Mouse (Mus musculus): ENCODE measurements around the gene Gjd3.

Gjd3 gene

DNA sequence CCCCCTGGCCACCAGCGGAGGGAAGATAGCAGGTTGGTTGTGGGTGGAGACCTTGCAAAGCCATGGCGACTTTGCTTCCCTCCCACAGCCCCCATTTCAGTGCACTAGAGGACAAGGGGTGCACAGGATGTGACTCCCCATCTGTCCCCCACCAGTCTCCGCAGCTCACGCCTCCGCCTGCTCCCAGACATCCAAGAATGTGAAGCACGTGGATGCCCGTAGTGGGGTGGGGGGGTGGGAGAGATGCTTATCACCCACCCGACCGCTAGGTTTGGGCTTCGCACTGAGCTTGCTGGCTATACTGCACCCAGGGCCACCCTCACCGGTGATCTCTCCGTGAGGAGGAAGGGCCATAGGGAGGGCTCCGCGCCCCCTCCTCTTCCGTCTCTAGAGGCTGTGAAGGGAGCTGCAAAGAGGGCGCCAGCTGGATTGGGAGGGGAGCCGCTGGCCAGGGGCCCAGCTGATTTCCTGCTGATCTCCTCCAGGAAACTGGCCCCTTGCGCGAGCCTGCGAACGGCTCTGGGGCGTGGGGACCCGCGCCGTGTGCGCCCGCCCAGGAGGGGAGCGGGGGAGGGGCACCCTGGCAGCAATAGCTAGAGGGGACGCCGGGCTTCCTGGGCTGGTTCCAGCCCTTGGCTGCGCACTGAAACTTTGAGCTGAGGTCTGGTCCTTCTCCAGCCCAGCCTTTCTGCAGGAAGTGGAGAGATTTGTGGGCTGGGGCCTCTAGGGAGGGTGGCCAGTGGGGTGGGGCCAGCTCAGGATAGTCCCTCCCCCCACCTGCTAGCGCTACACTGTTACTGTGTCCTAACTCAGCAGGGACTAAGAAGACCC, 19.4 kb downstream of the Gjd3 start:
- in situ Hi-C loops (cut with MseI, MboI), result no loop called here

DNA sequence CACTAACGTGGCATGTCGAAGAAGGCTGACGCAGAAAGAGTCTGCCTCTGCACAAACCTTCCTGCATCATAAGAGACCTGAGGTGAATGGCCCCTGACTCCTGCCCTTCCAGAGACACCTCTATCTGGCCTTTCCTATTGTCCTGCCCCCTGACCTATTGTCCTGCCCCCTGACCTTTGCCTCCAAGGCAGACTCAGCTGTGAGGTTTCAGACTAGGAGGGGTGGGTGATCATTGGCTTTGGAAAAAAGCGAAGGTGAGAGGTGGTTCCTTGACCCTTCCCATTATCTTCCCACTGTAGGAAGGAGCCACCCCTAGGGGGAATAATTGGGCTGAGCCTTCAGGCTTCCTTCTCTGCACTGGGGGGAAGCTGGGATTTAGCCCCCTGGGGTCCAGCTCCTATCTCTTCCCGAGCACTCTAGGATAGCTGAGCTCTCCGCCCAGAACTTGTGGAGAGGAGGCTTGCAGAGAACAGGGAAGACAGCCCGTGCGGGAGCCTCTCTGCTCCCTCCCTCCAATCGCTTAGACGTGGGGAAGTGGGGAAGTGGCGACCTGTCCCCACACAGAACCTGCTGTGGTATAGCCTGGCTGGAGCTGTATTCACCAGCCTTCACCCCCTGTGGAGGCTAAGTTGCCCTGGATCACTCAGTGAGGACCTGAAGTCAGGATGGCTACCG, 20.3 kb downstream of the Gjd3 start:
- in situ Hi-C loops (cut with MseI, MboI), result no loop called here

DNA sequence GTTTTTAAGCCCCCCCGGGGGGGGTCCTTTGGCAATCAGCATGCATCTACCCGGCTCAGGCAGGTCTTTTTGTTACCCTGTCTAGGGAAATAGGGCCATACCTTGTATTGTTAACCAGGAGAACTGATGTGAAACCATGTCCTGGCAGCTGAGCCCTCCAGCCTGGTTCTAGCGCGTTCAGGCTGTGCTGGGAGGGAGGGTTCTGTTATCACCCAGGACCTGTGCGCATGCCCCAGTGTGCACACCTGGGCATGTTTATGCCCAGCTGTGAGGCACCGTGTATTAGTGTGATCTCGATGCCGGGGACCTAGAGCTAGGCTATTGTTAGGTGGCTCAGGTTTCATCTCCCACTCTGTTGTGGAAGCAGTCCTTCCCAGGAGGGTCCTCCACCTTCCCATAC, 21.1 kb downstream of the Gjd3 start:
- in situ Hi-C loops (cut with MseI, MboI), result no loop called here

DNA sequence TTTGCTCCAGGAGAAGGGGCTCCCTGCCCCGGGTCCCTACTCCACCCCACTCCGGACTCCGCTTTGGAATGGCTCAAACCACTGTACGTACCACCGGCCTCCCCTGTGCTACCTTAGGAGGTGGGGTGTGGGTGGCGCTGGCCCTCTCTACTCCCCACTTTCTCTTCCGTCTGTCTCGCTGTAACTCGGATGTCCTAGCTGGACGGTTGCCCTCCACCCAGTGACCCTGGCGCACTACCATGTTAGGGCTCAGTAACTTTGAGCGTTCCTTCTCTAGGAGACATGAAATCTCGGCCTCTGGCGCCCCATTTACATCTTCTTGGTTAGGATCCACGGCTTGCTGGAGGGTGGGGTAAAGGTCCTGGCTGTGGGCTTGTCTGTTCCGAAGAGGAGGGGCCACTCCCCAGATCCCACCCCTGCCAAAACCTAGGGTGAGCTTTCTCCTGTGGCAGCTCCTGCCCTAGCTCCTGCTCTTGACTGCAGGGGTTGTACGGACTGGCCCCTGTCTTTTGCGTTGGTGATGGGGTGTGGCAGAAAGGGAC, 21.7 kb downstream of the Gjd3 start:
- in situ Hi-C loops (cut with MseI, MboI), result no loop called here

DNA sequence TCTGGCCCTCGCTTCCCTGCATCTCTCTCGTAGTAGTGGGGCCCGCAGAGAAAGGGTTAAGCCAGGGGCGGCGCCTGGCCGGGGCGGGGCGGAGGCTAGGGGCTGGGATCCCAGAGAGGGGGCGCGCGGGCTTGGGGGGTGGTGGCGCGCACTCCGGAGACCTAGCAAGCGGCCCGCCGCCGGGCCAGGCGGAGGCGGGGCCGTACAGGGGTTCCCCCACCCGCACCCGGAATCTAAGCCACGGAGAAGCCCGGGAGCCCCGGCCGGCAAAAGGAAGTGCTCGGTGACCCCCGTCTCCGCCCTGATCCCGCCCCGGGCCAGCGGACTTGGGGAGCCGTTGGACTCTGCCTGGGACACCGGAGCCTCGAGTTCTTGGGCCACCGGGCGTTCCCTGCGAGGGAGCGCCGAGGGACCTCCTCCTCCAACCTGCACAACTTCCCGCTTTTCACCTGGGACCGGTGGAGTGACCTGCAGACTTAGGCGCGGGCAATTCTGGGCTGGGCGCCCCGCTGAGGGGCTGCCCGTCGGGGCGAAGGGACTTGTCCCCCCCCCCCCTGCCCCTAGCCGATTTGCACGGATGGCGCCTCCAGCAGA, 22.4 kb downstream of the Gjd3 start:
- in situ Hi-C loops (cut with MseI, MboI), result no loop called here

DNA sequence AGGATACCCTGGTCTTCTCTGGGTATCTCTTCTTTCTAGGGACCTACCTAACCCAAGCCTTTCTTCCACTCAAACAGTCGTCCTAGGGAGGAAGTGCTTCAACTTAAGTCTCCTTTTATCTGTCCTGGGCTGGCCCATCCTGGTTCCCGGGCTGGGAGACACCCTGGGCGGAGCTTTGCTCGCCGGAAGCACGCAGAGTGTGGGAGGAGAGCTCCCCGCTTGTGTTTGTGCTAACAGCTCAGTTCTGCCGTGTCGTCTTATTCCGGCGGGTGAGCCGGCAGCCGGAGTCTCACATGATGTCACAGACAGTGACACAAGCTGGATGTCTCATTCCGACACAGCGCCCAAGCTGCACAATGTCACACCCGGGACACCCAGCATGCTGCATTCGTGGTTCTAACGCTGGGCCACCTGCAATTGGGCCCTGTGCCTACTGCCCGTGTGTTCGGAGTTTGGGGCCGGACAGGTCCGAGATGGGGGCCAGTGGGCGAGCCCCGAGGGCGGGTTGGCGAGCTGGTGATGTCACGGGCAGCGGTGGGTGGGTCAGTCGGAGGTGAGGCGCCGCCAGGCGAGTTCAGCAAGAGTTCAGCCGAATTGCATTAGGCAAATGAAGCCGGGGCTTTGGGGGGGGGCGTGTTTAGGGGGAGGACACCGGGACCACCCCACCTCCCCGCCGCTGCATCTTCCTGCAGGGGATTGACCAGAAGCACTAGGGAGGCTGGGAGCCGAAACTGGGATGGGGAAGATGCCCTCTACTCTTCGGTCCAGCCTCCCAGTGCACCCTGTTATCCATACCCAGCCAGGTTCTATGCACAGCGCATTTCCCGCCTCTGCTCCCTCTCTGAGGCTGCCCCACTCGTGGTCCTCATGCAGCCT, 23.1 kb downstream of the Gjd3 start:
- in situ Hi-C loops (cut with MseI, MboI), result no loop called here

DNA sequence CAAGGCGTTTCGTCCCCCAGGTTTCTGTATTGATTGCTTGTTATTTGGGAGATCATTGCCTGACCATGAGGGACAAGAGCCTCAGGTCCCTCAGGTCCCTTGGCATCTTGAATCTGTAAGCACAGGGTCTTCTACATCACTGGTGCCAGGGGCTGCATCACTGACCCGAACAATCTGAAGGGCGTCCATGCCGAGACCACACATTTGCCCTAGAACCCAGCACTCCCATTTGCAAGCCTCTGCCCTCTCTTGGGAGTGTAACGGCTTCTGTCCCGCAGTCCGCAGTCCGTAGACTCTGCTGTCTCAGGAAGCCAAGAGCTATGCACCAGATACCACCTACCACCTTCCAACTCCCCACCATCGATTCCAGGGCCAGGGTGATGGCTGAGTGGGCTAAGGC, 26.5 kb downstream of the Gjd3 start:
- in situ Hi-C loops (cut with MseI, MboI), result no loop called here

DNA sequence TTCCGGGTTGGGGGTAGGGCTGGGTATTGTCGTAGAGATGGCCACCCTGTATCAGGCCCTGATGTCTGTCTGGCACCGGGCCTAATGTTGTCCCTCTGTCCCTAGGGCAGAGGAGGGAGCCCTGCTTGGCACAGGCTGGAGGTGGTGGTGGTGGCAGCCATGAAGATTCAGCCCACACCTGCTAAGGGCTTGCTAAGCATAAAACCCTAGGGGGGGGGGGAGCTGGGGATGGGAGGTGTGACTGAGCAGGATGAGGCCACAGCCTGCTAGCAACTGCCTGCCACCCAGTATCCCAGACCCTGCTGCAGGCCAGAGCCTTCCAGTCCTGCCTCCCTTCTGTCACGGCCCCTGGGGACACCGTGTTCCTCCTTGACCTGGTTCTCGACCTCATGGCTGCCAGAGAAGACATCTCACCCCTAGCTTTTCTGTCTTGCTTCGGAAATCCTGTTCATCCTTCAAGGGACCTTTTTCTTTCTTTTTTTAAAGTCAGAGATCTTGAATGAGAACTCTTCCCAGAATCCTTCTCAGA, 27.0 kb downstream of the Gjd3 start:
- in situ Hi-C loops (cut with MseI, MboI), result no loop called here

DNA sequence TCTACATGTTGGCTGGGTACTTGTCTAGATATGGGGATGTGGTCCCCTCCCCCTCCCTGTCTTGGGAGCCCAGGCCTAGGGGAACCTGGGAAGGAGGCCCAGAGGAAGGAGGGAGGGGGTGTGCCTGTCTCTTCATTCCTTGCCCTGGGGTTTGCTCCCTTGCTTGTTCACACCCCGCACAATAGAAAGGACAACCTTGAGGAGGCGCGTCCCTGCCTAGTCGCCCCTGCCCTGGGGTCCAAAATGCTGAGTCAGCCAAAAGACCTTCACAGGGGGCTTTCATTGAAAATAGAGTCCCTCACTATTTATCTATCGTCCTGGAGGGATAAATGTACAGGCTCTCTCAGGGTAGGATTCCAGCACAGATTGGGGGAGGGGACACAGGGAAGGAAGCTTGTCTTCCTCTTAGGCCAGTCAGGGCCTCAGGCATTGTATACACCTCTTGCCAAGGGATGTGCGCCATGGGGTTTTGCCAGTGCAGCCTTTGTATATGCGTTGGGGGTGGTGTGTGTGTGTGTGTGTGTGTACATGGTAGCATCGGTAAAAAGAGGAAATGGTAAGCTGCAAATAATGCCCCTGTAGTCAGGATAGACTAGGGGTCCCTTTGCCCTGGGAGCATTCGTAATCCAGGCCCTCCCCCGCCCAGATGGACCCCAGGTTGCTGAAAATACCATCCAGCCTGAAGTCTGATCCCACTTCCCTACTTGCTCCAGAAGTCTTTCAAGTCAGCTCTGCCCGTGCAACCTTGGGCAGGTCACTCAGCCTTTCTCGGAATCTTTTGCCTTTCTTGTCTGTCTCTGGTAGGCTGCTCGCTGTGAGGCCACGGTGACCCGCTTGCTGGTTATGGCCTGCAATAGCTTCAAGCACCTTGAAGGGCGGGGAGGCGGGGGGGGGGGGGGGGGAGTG, 27.8 kb downstream of the Gjd3 start:
- in situ Hi-C loops (cut with MseI, MboI), result no loop called here

DNA sequence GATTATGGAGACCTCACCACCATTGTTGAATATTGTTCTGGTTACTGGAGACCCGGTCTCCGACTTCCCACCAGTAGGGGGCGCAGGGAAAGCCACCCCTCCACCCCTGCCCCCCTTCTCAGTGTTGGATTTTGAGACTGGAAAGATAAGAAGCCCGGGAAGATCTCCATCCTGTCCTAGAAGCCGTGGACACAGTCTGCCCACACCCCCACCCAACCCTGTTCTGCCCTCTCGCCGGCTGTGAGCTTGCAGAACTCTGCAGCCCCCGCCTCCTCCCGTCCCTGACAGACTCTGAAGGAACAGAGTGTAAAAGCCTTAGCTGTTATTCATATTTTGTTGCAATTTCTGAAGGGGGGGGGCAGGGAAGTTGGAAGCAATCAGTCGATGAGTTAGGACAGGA, 28.4 kb downstream of the Gjd3 start:
- in situ Hi-C loops (cut with MseI, MboI), result no loop called here

DNA sequence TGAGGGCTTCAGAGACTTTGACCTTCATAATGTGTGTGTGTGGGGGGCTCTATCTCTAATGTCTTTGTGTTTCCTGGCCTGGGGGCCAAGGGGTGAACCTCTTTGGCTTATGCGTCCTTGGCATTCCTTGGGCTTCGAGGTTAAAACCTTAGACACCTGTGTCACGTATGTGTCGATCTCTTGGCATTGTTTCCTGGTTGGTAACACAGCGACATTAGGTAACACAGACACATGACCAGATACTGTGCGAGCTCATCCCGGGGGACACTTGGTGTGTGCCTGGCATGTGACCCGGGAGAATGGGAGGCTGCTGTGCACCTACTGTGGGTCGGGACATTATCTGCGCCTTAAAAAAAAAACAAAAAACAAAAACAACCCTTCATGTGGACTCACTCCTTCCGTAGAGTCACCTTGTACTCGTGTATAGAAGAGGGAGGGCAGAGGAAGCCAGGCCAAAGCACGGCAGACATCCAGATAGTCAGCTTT, 28.9 kb downstream of the Gjd3 start:
- in situ Hi-C loops (cut with MseI, MboI), result no loop called here

DNA sequence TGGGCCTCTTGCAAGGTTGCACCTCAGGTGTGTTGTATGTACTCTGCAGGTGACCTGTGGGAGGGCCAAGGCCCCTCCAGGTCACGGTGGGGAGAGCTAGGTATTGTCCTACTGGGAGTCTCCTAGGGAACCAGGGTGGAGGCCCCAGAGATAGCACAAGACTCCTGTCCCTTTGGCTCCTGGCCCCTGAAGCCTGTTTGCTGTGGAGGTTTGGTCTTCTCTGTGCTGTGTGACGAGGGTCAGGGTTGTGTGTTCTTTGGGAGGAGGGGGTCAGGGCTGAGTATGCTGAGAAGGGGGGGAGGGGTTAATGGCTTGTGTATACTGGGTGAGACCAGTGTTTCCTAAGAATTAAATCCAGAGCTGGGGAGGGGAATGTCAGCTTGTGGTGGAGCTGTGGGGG, 29.5 kb downstream of the Gjd3 start:
- in situ Hi-C loops (cut with MseI, MboI), result no loop called here

DNA sequence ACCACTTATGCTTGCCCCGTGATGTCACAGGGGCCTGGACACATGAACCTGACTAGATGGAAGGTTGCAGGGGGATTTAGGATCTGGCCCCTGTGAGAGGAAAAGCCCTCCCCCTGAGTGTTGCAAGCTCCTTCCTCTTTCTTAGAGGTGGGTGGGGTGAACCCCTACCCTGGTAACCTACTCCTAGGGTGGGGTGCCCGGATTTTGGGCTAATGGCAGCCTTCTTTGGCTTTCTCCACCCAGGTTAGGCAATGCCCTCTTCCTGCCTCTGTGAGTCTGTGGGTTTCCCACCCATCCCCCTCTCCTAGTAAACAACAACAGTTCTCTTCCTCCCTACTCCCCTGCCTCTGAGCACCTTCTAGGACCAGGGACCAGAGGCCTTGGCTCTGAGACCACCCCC, 30.1 kb downstream of the Gjd3 start:
- in situ Hi-C loops (cut with MseI, MboI), result no loop called here

DNA sequence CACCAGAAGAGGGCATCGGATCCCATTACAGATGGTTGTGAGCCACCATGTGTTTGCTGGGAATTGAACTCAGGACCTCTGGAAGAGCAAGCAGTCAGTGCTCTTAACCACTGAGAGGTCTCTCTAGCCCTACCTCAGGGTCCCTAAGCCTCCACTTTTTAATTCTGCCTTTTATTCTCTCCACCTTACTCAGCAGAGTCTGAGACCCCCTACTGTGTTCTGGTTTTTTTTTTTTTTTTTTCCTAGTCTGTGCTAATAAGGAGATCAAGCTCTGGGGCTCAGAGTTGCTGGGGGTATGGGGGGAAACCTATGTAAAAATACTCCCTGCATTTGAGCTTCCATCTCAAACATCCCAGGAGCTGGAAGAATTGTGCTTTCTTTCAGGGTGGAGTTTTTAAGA, 30.7 kb downstream of the Gjd3 start:
- in situ Hi-C loops (cut with MseI, MboI), result no loop called here

DNA sequence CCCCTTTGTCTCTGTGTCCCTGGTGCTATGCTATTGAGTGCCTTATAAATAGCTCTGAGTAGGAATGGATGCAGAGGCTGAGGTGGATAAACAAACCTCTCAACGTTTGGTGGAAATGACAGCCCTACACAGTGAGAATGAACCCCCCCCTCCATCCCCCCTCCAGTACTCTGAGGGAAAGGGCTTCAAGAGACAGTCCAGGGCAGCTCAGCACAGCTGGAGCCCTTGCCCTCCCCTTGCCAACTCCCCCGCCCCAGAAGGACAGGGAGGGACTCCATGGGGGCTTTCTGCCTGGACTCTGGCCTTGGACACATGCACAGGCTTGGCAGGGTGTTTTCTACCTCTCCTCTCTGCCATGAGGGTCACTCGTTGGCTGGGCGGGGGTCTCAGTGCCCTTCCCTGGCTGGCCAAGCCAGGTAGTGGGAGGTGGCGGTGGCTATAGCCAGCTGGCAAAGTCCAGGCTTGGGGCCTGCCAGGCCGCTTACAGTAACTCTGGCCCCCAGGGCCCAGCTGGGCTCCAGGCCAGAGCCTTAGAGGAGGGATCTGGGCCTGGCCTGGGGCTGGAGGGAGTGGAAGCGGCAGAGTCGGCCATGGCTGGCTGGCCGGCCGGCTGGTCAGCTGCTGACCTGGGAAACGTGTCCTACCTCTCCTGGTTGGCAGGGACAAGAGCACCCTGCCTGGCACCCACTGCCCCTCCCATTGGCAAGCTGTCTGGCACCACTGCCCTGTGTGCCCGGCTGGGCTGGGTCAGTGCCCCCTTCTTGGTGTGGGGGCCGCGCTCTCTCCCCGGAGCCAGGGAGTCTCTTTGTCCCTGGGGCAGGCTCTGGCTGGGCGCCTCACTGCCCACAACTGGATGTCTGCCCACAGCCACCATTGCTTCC, 31.6 kb downstream of the Gjd3 start:
- in situ Hi-C loops (cut with MseI, MboI), result no loop called here

DNA sequence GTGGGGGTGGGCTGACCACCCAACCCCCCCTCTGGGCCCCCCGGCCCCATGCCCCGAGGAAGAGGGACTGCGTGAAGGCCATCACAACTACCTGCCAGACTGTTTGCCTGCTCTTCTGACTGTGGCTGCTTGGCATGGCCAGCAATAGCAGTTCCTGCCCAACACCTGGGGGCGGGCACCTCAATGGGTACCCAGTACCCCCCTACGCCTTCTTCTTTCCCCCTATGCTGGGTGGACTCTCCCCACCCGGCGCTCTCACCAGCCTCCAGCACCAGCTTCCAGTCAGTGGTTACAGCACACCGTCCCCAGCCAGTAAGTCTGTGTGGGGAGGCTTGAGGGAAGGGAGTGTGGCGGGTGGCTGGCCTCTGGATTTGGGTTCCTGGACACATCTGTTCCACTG, 32.3 kb downstream of the Gjd3 start:
- in situ Hi-C loops (cut with MseI, MboI), result no loop called here

DNA sequence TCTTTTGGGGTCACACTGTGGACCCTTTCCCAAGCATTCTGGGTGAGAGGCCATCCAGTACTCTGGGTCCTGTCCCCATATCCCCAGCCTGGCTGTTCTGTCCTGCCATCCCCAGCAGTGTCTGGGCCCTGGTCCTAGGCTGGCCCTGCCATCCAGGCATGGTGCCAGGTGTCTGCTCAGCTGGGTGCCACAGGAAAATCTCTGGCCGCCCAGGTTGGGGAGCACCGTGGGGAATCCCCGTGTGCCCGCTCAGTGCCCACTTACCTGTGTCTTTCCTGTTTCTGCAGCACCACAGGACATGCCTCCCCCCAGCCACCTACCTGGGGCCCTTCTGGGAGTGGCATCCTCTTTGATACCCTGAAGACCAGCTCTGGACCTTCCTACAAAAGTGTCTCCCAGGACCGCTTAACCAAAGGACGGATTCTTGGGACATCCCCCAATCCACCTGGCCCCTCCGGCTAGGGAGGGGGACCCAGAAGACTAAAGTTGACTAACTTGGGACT, 32.8 kb downstream of the Gjd3 start:
- in situ Hi-C loops (cut with MseI, MboI), result no loop called here

DNA sequence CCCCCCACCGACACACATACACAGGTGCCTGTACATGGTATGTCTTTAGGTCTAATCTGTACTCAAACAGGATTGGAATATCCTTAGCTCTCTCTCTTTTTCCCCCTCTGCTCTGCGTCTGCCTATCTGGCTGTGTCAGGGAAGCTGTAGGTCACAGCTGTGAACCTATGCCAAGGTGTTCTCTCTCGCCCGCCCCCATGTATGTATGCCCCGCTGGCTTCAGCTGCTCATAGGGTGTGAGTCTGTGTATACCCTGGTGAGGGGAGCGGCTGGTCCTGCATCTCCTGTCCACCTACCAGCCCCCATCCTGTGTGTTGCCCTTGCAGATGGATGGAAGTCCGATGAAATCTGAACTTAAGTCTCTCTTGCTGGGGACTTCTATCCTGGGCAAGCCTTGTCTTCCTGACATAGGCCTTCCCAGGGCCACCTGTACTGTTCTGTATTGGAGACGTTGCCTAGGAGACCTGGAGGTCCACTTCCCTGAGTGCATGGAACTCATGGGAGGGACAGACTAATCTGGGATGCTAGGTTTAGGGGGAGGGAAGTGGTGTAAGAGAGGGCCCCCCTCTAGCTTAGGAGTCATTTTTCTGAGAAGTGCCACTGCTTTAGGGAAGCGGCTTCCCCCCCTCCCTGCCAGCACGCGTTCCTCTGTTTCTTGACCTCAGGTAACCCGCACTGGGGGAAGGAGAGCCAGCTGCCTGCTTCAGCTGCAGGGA, 33.4 kb downstream of the Gjd3 start:
- in situ Hi-C loops (cut with MseI, MboI), result no loop called here

Measured in mouse trophoblast stem cell (cell line).